Mouse (Mus musculus) megakaryocyte-erythroid progenitor cell, adult 5 weeks (primary cell): ENCODE data around the gene Cnga2. TPM values are rescaled to one million over a fixed set of nuclear protein-coding genes. Genes with fewer than 3 reads are reported as not detected.

Experiments used
- polyA plus RNA-seq: library from polyadenylated mRNA; stranded (reverse); fragments of >175 nt; gene quantifications from 2 replicates; pipeline ENCODE4 v1.2.3, GENCODE M21; 2012

Gene Cnga2
- polyA plus RNA-seq, result not detected in 2 replicates

DNA sequence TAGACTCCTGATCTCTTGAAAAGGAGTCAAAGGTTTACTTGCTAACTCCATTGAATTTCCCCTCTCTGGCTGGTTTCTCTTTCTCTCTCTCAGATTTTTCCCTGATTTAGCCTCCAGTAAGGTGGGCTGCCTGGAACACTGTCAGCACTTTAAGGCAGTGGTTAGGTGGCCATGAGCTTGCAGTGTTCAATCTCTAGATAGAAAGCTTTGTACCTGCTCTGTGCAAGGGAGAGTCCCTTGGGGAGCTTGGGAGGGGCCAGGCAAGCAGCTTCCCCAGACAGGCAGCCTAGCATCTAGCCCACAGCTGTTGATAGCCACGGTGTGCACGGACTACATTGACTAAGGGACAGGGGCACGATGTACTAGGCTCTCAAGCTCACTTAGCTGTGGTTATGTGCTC is at the start of gene Cnga2:
TSS of gene Cnga2 (plus strand) at position 301 of the 400 bp plus-strand sequence.

DNA sequence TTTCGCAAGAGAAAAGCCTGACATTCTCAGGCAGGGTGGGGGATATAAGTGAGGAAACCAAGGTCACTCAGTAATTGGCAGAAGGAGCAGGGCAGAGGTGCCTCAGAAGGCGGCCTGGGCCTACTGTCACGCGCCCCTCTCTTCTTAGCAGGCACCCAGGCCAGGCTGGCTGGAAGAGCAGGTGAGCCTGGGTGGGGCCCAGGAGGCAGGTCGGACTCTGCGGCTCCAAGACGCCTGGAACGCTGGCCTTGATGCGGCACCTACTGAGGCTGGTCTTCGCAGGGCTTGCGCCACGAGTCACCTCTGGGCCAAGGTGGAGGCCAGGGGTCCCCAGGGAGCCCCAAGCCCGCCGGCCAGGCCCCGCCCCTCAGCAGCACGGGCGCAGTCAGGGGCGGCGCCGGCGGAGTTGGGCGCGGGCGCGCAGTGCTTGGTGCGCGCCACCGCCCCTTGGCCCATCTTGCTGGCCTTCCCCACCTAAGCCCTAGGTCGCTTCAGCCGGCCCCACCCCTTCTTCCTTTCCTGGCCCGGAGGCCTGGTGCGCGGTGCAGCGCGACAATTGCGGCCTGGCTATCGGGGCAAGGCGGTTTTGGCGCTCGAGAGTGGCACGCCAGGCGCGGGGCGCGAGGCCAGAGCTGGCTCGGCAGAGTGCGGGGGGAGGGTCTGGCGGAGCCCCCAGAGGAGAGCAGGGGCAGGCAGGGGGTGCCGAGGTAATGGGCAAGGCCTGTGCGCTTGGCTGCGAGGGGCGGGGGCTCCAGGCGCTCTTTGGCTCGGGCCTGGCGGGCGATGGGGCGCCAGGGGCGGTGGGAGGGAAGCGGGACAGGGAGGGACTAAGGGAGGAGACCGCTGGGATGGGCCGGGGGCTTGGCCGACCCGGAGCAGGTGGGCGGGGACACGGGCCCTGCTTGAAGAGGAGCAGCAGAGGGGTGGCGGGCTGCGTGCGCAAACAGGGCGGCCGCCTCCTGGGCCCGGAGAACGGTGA is 29.3 kb upstream of the Cnga2 start, which contains the start of gene Prrg3:
TSS of gene Prrg3 (plus strand) at position 552 of the 979 bp plus-strand sequence.

DNA sequence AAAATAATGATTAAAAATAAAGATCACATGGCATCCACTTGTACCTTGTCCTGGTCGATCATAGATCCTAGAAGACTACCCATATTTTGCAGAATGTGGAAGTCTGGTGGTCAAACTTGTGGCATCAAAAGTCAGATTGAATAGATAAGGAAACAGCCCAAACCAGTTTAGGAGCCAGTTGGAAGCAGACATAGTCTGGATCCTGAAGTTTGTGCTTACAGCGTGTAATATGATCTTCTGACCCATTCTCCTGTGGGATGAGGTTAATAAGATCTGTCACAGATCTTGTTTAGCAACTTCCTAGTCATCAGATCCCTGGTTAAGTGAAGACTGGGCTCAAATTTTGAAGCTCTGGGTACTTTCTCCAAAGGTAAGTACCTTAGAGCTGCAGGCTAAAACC is 19.0 kb upstream of the Cnga2 start, which contains the start of gene Fate1:
TSS of gene Fate1 (plus strand) at position 301 of the 400 bp plus-strand sequence.

Other genes starting within 250 kb of the Cnga2 start
- 5.3 and 7.2 TPM in 2 replicates for gene Vma21, start 175.9 kb upstream of the Cnga2 start, polyA plus RNA-seq
- 0.08 TPM in 1 of 2 replicates, not detected in the other for gene Gm1141, start 70.8 kb upstream of the Cnga2 start, polyA plus RNA-seq
- gene Prrg3, start 29.2 kb upstream of the Cnga2 start, polyA plus RNA-seq, result not detected in 2 replicates
- gene Fate1, start 18.9 kb upstream of the Cnga2 start, polyA plus RNA-seq, result not detected in 2 replicates
- not detected in 2 replicates for gene Magea4, start 230.2 kb downstream of the Cnga2 start, polyA plus RNA-seq